Mouse (Mus musculus): ENCODE results near the gene Usp5.

Gene Usp5

DNA sequence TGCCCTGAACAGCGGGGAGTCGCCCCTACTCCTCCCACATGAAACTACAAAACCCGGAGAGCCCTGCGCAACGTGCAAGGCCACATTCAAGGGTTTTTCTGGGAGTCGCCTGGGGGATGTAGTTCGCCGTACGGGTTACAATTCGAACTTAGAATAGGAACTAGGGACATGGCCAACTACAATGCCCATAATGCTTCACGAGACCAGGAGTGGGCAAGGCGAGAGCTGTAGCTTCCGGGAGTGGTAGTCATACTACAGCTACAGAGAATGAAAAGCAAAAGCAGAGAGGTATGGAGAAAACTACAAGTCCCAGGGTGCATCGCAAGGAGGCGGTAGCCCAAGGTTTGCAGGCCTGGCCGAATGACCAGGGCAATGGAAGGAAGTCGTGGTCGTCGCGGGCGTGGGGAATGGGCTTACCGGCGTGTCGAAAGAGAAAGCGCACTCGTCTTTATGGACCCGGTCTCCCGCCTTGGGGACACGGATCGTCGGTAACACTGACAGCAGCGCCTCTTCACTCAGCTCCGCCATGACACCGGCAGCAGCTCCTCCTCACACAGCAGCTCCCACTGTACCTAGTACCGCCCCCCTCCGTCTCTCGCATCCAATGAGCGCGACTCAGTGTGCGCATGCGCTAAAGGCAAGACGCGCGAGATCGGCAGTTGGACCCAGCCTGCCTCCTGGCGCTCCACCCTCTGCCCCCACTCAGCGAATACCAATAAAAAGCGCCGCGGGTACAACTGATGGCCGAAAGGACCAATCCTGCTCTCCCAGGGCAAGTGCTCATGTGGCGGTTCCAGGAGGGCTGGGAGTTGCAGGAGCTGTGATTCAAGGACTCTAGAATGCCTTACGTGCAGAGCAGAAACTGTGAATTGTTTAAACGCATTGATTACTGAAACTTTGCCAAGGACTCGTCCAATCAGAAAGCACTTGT lies at the start of gene Usp5, which contains the start of gene Cdca3:
Gene Usp5, minus strand, starts transcription at position 617 of the 931 bp plus-strand sequence.
Gene Cdca3, plus strand, starts transcription at position 680 of the 931 bp plus-strand sequence.
- peak; percentile 100 for DNase-seq (ENCODE audit: low read depth, low spot score)

- no peak for DNase-seq (ENCODE audit: low read depth, low spot score)
Observed at GRCm38 (mm10) chr6:124874348-124874747, 45.1 kb upstream of the Usp5 start.

GRCm38 (mm10) chr6:124866560-124866959 lies 37.3 kb upstream of the Usp5 start:
- DNase-seq (ENCODE audit: low read depth, low spot score), result no peak

GRCm38 (mm10) chr6:124865766-124866362 lies 36.6 kb upstream of the Usp5 start:
- DNase-seq (ENCODE audit: low read depth, low spot score), result no peak

- DNase-seq (ENCODE audit: low read depth, low spot score), result no peak
Observed at GRCm38 (mm10) chr6:124863658-124864298, 34.5 kb upstream of the Usp5 start, which contains the start of gene Gpr162. Gene Gpr162, minus strand, starts transcription at chr6:124863983.

GRCm38 (mm10) chr6:124863125-124863657 lies 33.9 kb upstream of the Usp5 start:
- no peak for DNase-seq (ENCODE audit: low read depth, low spot score)

- no peak for DNase-seq (ENCODE audit: low read depth, low spot score)
Observed at GRCm38 (mm10) chr6:124862406-124863124, 33.3 kb upstream of the Usp5 start.

DNA sequence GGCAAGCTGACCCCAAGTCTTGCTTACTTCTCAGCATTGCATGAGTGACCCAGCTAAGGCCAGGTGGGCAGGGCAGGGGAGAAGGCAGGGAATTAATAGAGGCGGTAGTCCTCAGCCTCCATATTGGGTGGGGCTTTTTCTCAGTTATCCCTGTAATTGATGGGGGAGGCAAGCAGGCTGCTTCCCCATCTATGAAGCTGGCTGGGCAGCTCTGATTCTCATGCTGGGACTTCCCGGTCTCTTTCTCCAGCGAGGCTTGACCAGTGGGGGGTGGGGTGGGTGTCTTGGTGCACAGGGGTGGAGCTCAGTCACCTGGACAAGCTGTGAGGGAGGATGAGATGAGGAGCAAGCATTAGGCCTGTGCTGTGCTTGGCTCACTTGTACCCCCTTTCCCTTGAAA lies 32.5 kb upstream of the Usp5 start:
- DNase-seq (ENCODE audit: low read depth, low spot score), result no peak

- no peak for DNase-seq (ENCODE audit: low read depth, low spot score)
Observed at GRCm38 (mm10) chr6:124861266-124861665, 32.0 kb upstream of the Usp5 start.

DNA sequence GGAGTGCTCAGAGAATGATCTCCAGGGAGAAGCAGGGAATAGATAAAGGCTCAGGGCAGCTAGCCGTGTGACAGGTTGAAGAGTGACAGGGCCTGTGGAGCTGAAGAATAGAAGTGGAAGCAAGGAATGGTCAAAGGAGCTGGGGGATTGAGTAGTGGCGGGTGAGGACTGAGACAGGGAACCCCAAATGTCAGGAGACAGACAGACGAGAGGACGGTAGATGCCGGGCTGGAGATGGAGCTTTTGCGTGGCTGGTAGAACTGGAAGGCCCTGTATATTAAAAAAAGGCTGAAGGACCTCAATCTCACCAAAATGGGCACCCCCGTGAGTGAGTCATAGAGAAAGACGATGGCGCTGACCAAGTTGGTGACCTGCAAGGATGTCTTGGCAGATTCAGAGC lies 31.2 kb upstream of the Usp5 start:
- DNase-seq (ENCODE audit: low read depth, low spot score), result no peak

DNA sequence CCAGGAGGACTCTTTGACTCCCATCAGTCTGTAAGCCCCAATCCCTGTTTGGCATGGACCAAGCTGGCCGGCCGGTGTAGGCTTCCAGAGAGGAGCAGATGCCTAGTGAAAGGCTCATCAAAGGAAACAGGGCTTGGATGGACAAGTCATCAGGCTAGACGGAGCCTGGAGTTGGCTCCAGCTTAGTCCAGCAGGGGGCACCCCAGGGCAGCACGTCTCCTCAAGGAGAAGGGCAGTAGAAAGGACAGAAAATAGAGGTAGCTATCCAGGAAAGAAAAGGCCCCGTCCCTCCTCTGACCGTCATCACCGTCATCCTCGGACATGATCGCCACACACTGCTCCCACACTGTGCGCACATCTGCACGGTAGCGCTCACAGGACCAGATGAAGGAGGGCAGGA lies 30.4 kb upstream of the Usp5 start:
- no peak for DNase-seq (ENCODE audit: low read depth, low spot score)

GRCm38 (mm10) chr6:124858561-124859318 lies 29.5 kb upstream of the Usp5 start:
- no peak for DNase-seq (ENCODE audit: low read depth, low spot score)

DNA sequence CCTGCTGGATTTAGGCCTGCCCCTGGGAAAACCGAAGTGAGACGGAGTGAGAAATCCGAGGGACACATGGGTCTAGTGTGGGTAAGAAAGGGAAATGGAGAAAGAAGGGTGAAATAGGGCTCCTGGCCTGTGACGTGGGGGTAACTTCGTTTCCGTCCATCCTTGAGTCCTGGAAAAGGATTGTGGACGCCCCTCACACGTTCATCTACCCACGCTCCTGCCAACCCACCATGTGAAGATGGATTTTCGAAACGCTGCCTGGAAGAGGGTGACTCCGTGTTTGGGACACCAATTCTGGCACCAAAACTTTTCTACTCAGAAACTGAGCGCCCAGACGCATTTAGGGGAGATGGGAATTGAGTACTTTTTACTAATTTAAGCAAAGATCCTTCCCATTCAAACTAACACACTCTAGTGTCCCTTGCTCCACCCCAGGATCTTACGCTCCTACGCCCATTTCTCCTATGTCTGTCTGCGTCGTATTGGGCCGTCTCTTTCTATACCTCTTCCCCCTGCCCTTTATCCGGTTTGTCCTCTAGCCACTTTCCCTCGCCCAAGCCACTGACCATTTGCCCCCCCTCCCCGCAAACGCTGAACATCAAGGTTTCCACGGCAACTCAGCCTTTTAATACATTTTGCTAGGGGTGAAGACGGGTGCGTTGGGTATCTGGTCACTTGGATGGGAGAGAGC lies 28.7 kb upstream of the Usp5 start:
- DNase-seq (ENCODE audit: low read depth, low spot score), result no peak

DNA sequence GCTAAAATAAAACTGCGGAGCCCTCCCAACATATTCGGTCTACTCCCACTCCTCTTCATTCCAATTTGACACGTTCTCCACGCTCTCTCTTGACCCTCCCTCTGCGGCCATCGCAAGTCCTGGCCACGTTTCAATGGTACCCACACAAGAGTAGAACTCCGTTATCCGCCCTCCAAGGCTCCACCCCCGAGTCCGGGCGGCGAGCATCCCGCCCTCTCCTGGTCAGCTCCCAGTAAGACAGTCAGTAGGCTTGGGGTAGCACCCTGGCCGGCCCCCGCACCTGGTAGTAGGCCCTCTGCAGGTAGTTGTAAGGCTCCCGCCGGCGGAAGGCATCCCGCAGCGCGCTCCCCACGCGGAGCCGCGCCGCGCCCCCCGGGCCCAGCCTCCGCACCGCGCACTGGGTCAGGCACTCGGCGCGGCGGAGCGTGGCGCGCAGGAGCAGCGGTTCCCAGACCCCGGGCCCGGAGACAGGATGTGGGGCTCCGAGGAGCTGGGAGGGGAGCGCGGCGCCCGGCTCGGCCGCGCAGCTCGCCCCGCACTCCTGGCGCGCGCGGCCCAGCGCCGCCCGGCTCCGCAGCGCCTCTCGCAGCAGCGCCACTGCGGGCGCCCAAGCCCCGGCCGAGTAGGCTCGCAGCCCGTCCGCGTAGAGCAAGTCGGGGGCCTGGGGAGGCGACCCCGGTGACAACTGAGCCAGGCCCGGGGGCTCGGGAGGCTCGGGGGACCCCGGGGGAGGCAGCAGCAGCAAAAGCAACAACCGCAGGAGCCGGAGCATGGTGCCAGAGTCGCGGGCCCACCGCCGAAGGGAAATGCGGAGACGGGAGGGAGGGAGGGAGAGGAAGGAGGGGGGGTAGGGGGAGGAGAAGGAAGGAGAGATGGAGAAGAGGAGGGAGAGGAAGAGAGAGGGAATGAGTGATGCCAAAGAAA lies 27.9 kb upstream of the Usp5 start, which contains the start of gene P3h3:
Gene P3h3, minus strand, starts transcription at position 837 of the 924 bp plus-strand sequence.
- peak; percentile 64 for DNase-seq (ENCODE audit: low read depth, low spot score)

DNA sequence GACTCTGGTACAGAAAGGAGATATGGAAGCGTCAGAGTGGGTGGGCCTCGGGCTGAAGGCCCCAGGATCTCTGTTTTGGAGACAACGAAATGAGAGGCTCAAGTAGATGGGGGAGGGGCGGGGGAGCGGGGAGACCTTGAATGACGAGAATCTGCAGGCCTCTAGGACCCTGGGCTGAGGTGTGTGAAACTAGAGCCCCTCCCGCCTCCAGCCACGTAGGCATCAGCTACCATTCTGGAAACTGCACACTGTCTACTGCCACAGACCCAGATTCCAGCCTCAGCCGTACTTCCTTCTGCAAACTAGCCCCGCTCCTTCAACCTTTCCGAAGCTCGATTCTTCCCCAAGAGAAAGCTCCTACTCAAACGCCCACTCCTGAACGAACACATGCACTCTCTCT lies 27.0 kb upstream of the Usp5 start:
- no peak for DNase-seq (ENCODE audit: low read depth, low spot score)

- no peak for DNase-seq (ENCODE audit: low read depth, low spot score)
Observed at GRCm38 (mm10) chr6:124854647-124855046, 25.4 kb upstream of the Usp5 start.

DNA sequence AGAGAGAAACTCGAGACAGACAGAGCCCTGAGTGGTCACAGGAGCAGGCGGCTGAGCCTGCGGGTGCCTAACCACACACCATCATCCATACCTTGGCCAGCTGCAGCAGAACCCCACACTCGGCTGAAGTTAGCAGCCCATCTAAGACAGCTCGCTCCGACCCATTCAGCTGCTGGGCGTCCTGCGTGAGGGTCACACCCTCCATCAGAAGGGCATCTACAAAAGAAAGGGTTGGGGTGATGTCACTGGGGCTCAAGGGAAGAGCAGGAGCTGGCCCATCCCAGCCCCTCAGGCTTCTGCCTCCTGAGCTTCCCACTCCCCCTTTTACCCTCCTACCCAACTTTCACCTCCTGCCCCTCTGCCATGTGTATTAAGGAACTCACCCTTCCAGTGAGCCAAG lies 21.3 kb upstream of the Usp5 start:
- DNase-seq (ENCODE audit: low read depth, low spot score), result no peak

GRCm38 (mm10) chr6:124847305-124847704 lies 18.0 kb upstream of the Usp5 start:
- peak; percentile 80 for DNase-seq (ENCODE audit: low read depth, low spot score)

All from brain, embryonic 18.5 days (tissue).